Mouse (Mus musculus) embryonic facial prominence, embryonic 11.5 days (tissue): Measurements from ENCODE around the gene Ctnnd2. TPM values are rescaled to one million over a fixed set of nuclear protein-coding genes. Genes with fewer than 3 reads are reported as not detected.

ENCODE experiments used
- ATAC-seq: fragments of 200-750 bp; cut with Nextera tagmentation; replicated peaks from 2 replicates; pipeline ENCODE4 v1.8.0; 2017; ENCODE audit warnings: low read depth; ENCODE audit not compliant: insufficient number of reproducible peaks, low FRiP score, low TSS enrichment
- DNase-seq: peaks from one replicate; pipeline ENCODE4 v3.0.0-alpha.2; 2015; ENCODE audit warnings: low spot score
- H3K27ac ChIP-seq: fragments of 300-500 bp; sonication (generic); replicated peaks from 2 replicates; pipeline ENCODE4 v1.5.1; 2014; ENCODE audit warnings: mild to moderate bottlenecking, low read depth, low read length, control low read depth
- H3K27me3 ChIP-seq: fragments of 300-500 bp; sonication (generic); 2 replicates; pipeline ENCODE4 v1.6.1; 2014; ENCODE audit warnings: mild to moderate bottlenecking, low read length, moderate library complexity, mixed read lengths; ENCODE audit not compliant: control insufficient read depth, insufficient read depth
- H3K36me3 ChIP-seq: fragments of 300-500 bp; sonication (generic); replicated peaks from 2 replicates; pipeline ENCODE4 v1.6.1; 2014; ENCODE audit warnings: low read depth, mild to moderate bottlenecking, low read length, moderate library complexity, mixed read lengths; ENCODE audit not compliant: control insufficient read depth, insufficient read depth
- H3K4me1 ChIP-seq: fragments of 300-500 bp; sonication (generic); 2 replicates; pipeline ENCODE4 v1.6.1; 2014; ENCODE audit warnings: low read length, mixed read lengths; ENCODE audit not compliant: control insufficient read depth, insufficient read depth
- H3K4me2 ChIP-seq: fragments of 300-500 bp; sonication (generic); 2 replicates; pipeline ENCODE4 v1.6.1; 2014; ENCODE audit warnings: low read depth, mild to moderate bottlenecking, control low read depth, low read length, moderate library complexity
- H3K4me3 ChIP-seq: fragments of 300-500 bp; sonication (generic); 2 replicates; pipeline ENCODE4 v1.5.1; 2014; ENCODE audit warnings: low read depth, low read length, control low read depth
- H3K9ac ChIP-seq: fragments of 300-500 bp; sonication (generic); replicated peaks from 2 replicates; pipeline ENCODE4 v1.6.1; 2014; ENCODE audit warnings: mild to moderate bottlenecking, control low read depth, low read length
- H3K9me3 ChIP-seq: fragments of 300-500 bp; sonication (generic); replicated peaks from 2 replicates; pipeline ENCODE4 v1.6.1; 2016; ENCODE audit warnings: mild to moderate bottlenecking, low read length, inconsistent platforms, mixed read lengths; ENCODE audit not compliant: control insufficient read depth
- WGBS: fragments of 180-500 bp; shearing (Covaris S2); extraction: QIAGEN DNeasy Blood & Tissue Kit; methylation state at CpG from one replicate; pipeline ENCODE4 v1.1.7; 2014; 5-methylcytosine and 5-hydroxymethylcytosine counted together
- polyA plus RNA-seq: library from polyadenylated mRNA; unstranded; fragments of >200 nt; fragmentation: Nextera tagmentation; extraction: Ambion mirVana; gene quantifications from 2 replicates; pipeline ENCODE4 v1.2.1, GENCODE M21; 2014

Gene Ctnnd2
- polyA plus RNA-seq, 1 experiment from 2014 or later = 9.6 TPM

DNA sequence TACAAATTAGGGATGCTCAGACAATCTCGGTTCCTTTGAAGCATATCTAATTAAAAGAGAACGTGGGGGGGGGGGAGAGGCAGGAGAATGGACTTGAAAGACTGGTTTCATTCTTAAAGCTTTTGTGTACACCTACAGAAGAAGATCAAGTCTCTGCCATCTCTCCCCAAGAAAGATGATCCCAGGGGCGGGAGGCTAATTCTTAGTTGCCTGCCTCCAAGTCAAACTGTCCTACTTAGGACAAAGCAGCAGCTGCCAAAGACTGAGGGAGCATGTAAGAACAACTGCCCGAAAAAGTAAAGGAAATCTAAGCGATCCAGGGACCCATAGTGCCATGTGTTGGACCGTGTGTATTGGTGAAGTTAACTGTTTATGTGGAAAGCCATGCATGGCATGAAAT, 836.2 kb downstream of the Ctnnd2 start:
- ATAC-seq (no peak), DNase-seq (peak; percentile 4)
- Histone ChIP-seq H3K4me3 (no peak overlapping the region), H3K4me2 (no peak overlapping the region), H3K36me3 (no peaks in the 10 kb centered on the region), H3K9me3 (no peaks in the 10 kb centered on the region), H3K27ac (no peak overlapping the region), H3K27me3 (no peaks in the 10 kb centered on the region), H3K9ac (no peak overlapping the region), H3K4me1 (no peaks in the 10 kb centered on the region)
- WGBS = 73% methylated on average over 6 of the region's 6 CpGs

GRCm38 (mm10) chr15:31020769-31021168, 848.4 kb downstream of the Ctnnd2 start:
- Histone ChIP-seq H3K27me3 (no peaks in the 10 kb centered on the region), H3K4me1 (no peaks in the 10 kb centered on the region), H3K9me3 (no peaks in the 10 kb centered on the region), H3K9ac (no peak overlapping the region), H3K27ac (no peak overlapping the region), H3K4me2 (no peak overlapping the region), H3K36me3 (no peaks in the 10 kb centered on the region), H3K4me3 (no peak overlapping the region)
- no peak for ATAC-seq
- 76% methylated on average over 2 of the region's 2 CpGs for WGBS
- no peak for DNase-seq

- Histone ChIP-seq H3K4me2 (no peak overlapping the region), H3K9me3 (no peaks in the 10 kb centered on the region), H3K36me3 (no peaks in the 10 kb centered on the region), H3K4me1 (no peaks in the 10 kb centered on the region), H3K27me3 (no peaks in the 10 kb centered on the region), H3K4me3 (no peak overlapping the region), H3K27ac (no peak overlapping the region), H3K9ac (no peak overlapping the region)
- DNase-seq (no peak), ATAC-seq (no peak)
- 41% methylated on average over 1 of the region's 1 CpGs for WGBS
These were observed 849.6 kb downstream of the Ctnnd2 start for GRCm38 (mm10) chr15:31022012-31022411.

DNA sequence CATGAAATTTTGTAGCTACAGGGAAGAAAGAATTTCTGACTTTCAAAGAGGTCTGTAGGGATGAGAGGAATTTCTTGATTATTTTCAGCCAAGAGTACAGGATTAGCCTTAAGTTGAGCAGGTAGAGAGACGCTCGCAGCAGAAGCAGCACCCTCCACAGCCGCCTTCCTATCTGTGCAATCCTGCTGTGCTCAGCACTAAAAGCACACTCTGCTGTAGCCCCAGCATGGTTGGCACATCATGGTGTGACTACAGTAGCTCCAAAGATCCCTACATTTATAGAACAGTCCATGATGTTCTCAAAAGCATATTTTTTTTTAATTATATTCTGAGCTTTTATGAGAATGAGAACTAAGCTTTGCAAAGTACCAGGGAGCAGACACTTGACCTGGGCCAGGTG, 850.1 kb downstream of the Ctnnd2 start:
- H3K27ac ChIP-seq = no peak overlapping the region
- H3K9ac ChIP-seq = no peak overlapping the region
- ATAC-seq (no peak), DNase-seq (no peak)
- no peaks in the 10 kb centered on the region for H3K36me3 ChIP-seq
- H3K27me3 ChIP-seq = no peaks in the 10 kb centered on the region
- H3K4me3 ChIP-seq = no peak overlapping the region
- H3K9me3 ChIP-seq = no peaks in the 10 kb centered on the region
- no peaks in the 10 kb centered on the region for H3K4me1 ChIP-seq
- no peak overlapping the region for H3K4me2 ChIP-seq
- 90% methylated on average over 3 of the region's 3 CpGs for WGBS

DNA sequence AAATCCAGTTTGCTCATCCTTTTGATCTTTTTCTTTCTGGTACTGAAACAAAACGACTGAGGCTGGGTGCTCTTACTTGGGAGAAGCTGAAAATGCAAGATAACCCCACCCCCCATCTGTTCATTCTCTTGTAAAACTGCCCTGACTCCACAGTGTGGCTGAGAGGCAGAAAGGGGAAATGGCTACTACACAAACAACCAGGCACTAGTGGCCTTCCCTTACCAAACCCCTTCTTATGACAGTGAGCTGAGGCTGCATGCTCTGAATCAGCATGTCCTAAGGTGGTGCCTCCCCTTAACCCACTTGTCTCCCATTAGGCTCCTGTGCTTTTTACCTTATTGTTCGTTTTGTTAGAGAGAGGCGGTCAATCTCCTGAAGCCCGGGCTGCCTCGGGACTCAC, 851.4 kb downstream of the Ctnnd2 start:
- Histone ChIP-seq H3K4me2 (no peak overlapping the region), H3K36me3 (no peaks in the 10 kb centered on the region), H3K4me1 (no peaks in the 10 kb centered on the region), H3K27me3 (no peaks in the 10 kb centered on the region), H3K9me3 (no peaks in the 10 kb centered on the region), H3K4me3 (no peak overlapping the region), H3K27ac (no peak overlapping the region), H3K9ac (no peak overlapping the region)
- DNase-seq (no peak), ATAC-seq (no peak)
- 82% methylated on average over 5 of the region's 5 CpGs for WGBS

DNA sequence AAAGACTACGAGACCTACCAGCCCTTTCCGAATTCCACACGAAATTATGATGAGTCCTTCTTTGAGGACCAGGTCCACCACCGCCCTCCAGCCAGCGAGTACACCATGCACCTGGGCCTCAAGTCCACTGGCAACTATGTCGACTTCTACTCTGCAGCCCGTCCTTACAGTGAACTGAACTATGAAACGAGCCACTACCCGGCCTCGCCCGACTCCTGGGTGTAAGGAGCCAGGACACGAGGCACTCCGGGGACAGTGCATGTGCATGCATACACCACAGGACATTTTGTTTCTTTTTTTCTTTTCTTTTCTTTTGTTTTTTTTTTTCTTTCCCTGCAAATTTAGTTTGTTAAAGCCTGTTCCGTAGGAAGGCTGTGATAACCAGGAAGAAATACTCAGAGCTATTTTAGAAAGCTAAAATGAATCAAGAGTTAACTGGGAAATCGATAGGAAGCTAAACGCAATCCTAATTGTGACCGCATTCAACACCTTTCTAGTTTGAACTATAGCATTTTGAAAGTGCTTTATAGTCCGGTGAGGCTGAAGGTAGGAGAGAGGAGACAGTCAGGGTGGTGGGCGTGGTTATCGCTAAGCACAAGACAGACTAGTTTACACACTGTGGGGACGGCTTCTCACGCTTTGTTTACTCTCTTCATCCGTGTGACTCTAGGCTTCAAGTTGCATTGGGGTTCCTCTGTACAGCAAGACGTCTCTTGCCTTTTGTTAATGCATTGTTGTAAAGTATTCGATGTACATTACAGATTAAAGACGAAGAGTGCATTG, 855.2 kb downstream of the Ctnnd2 start:
- no peaks in the 10 kb centered on the region for H3K9me3 ChIP-seq
- WGBS = 87% methylated on average over 26 of the region's 26 CpGs
- no peak overlapping the region for H3K9ac ChIP-seq
- no peaks in the 10 kb centered on the region for H3K4me1 ChIP-seq
- no peaks in the 10 kb centered on the region for H3K36me3 ChIP-seq
- no peak for ATAC-seq
- no peak for DNase-seq
- no peaks in the 10 kb centered on the region for H3K27me3 ChIP-seq
- no peak overlapping the region for H3K4me3 ChIP-seq
- no peak overlapping the region for H3K4me2 ChIP-seq
- H3K27ac ChIP-seq = no peak overlapping the region

- Histone ChIP-seq H3K4me3 (no peak overlapping the region), H3K4me1 (no peaks in the 10 kb centered on the region), H3K36me3 (no peaks in the 10 kb centered on the region), H3K9me3 (no peaks in the 10 kb centered on the region), H3K27ac (no peak overlapping the region), H3K27me3 (no peaks in the 10 kb centered on the region), H3K4me2 (no peak overlapping the region), H3K9ac (no peak overlapping the region)
- WGBS = 67% methylated on average over 1 of the region's 1 CpGs
- DNase-seq (no peak), ATAC-seq (no peak)
These were observed 872.6 kb downstream of the Ctnnd2 start for GRCm38 (mm10) chr15:31044983-31045382.

GRCm38 (mm10) chr15:31051496-31051895, 879.1 kb downstream of the Ctnnd2 start:
- WGBS = 84% methylated on average over 5 of the region's 5 CpGs
- no peaks in the 10 kb centered on the region for H3K4me1 ChIP-seq
- H3K9me3 ChIP-seq = no peaks in the 10 kb centered on the region
- ATAC-seq (no peak), DNase-seq (no peak)
- no peak overlapping the region for H3K4me3 ChIP-seq
- H3K9ac ChIP-seq = no peak overlapping the region
- H3K4me2 ChIP-seq = no peak overlapping the region
- H3K27me3 ChIP-seq = no peaks in the 10 kb centered on the region
- no peaks in the 10 kb centered on the region for H3K36me3 ChIP-seq
- no peak overlapping the region for H3K27ac ChIP-seq
